ENCODE assay signal across 10 mouse cellular contexts in the genomic region with DNA sequence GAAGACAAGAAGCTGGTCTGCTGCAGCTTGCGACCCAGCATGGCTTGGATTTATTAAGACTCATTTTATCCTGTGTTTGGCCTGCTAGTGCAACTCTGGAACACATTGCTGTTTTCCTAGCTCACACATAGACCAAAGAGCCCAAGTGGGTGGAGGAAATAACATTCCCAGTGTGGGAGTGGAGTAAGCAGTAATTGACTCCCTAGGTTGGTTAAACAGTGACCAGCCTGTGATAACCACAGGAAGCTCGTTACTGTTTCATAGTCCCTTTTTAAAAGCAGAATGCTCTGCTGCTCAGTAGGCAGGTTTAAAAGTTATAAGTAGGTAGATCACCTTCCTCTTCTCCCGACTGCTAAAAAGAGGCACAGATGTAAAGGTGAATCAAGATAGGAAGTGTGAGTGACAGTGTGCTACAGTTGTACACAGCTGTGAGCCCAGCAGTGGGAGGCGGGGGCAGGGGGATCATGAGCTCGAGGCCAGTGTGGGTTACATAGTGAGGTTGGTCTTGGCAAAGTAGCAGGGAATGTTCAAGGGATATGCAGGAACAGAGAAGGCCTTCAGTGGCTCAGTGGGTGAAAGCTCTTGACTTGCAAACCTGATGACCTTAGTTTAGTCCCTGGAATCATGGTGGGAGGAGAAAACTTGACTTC. TPM values are rescaled to one million over a fixed set of nuclear protein-coding genes. Genes with fewer than 3 reads are reported as not detected.
DNase-seq lines count a peak whose midpoint lies in the region; ATAC-seq and TF ChIP-seq lines count a peak whose summit lies in the region.
"Had no signal": no experiment of that assay in that cellular context is flagged by ENCODE, and none has a peak within 500 bp of the region (broad histone marks: within the 10 kb centered on the region; RNA-seq: fewer than 3 reads in every experiment).

No protein-coding gene starts in this region.

- no peak for TF ChIP-seq POLR2A in cortical plate, adult 2 months (IDR thresholded peaks at IDR 0.05; ENCODE audit: extremely low read depth, insufficient read depth, low read length)

- no peak overlapping the region for H3K9ac ChIP-seq in midbrain, embryonic 16.5 days (ENCODE audit: low read depth, low read length)

- peaks cover 4% of the 10 kb centered on the region; the same call in 1 of the 2 replicates for H3K4me1 ChIP-seq in cortical plate, adult 2 months (ENCODE audit: control insufficient read depth, insufficient read depth, low read length)
- no peaks in the 10 kb centered on the region for H3K4me1 ChIP-seq in midbrain, embryonic 16.5 days (ENCODE audit: control insufficient read depth, insufficient read depth, low read length)
- H3K4me1 ChIP-seq in midbrain, embryonic 10.5 days, result no peaks in the 10 kb centered on the region

- H3K27ac ChIP-seq in layer of hippocampus, adult 2 months, result peak overlapping the region; percentile 61
- peak overlapping the region; percentile 58; the same call in 1 of the 2 replicates for H3K27ac ChIP-seq in cortical plate, adult 2 months (ENCODE audit: insufficient read depth, low read length)
- H3K27ac ChIP-seq in midbrain, embryonic 16.5 days (ENCODE audit: low read length), result no peak overlapping the region
- H3K27ac ChIP-seq in midbrain, embryonic 10.5 days (replicated peaks), result no peak overlapping the region

- H3K4me2 ChIP-seq in midbrain, embryonic 16.5 days (ENCODE audit: low read length), result no peak overlapping the region

- H3K27me3 ChIP-seq in midbrain, embryonic 16.5 days (ENCODE audit: control insufficient read depth, insufficient read depth, low read depth, low read length), result no peaks in the 10 kb centered on the region
- H3K27me3 ChIP-seq in midbrain, embryonic 10.5 days (ENCODE audit: low read depth, poor library complexity, severe bottlenecking), result no peaks in the 10 kb centered on the region

- no peak for DNase-seq in layer of hippocampus, adult 2 months (ENCODE audit: low spot score in 2 of 2)
- no peak for DNase-seq in layer of hippocampus, adult 11-12 months (ENCODE audit: low spot score)
- peak; percentile 89 for DNase-seq in kidney, adult 9 months
- DNase-seq in lung, postnatal 10 days, result peak; percentile 10
- DNase-seq in midbrain, embryonic 10.5 days (ENCODE audit: low spot score), result no peak
- DNase-seq: cerebellum, adult 11 months had no signal

- H3K9me3 ChIP-seq in midbrain, embryonic 16.5 days (replicated peaks; ENCODE audit: control insufficient read depth, low read length, poor library complexity, severe bottlenecking), result no peaks in the 10 kb centered on the region
- H3K9me3 ChIP-seq in midbrain, embryonic 10.5 days (replicated peaks), result no peaks in the 10 kb centered on the region

- 88% methylated on average over 5 of the region's 5 CpGs for WGBS in midbrain, embryonic 16.5 days
- 91% methylated on average over 5 of the region's 5 CpGs for WGBS in midbrain, embryonic 10.5 days

- peaks cover 21% of the 10 kb centered on the region for H3K36me3 ChIP-seq in midbrain, embryonic 16.5 days (ENCODE audit: control insufficient read depth, insufficient read depth, low read length)
- peaks cover 85% of the 10 kb centered on the region for H3K36me3 ChIP-seq in midbrain, embryonic 10.5 days

- TF ChIP-seq CTCF in layer of hippocampus, adult 2 months (conservative IDR thresholded peaks at IDR 0.05), result no peak
- no peak for TF ChIP-seq CTCF in cortical plate, adult 2 months (IDR thresholded peaks at IDR 0.05; ENCODE audit: extremely low read depth, insufficient read depth, low read length)

- no peak overlapping the region for H3K4me3 ChIP-seq in layer of hippocampus, adult 2 months
- H3K4me3 ChIP-seq in cortical plate, adult 2 months (ENCODE audit: insufficient read depth, low read length), result no peak overlapping the region
- H3K4me3 ChIP-seq in midbrain, embryonic 16.5 days (ENCODE audit: low read depth, low read length), result no peak overlapping the region
- H3K4me3 ChIP-seq in midbrain, embryonic 10.5 days, result no peak overlapping the region

- no peak for ATAC-seq in megakaryocyte-erythroid progenitor cell, adult 5-6 weeks (replicated peaks; ENCODE audit: low FRiP score, low TSS enrichment, poor library complexity, severe bottlenecking)
- ATAC-seq in midbrain, embryonic 16.5 days, result no peak
- ATAC-seq: hindbrain, embryonic 16.5 days had no signal

RNA-seq across cellular contexts. Expression of gene Arpc2, which starts 13.6 kb away (rescaled TPM):
- total RNA-seq in layer of hippocampus, adult 2 months (2021), result 100 to 1,000 TPM; 393 to 396 TPM
- 232 and 248 TPM in 2 replicates for polyA plus RNA-seq in cortical plate, adult 2 months (2012; rRNA removed)
- total RNA-seq in megakaryocyte-erythroid progenitor cell, adult 5-6 weeks (2014; fragmentation: Nextera tagmentation), result 211 and 242 TPM in 2 replicates
- total RNA-seq in megakaryocyte-erythroid progenitor cell, adult 5-6 weeks (2017), result 228 and 233 TPM in 2 replicates
- polyA plus RNA-seq in midbrain, embryonic 16.5 days (2015; fragmentation: Nextera tagmentation; extraction: Ambion mirVana), result 434 and 444 TPM in 2 replicates
- 353 and 368 TPM in 2 replicates for polyA plus RNA-seq in midbrain, embryonic 10.5 days (2016; fragmentation: Nextera tagmentation; extraction: Ambion mirVana)

RNA-seq across cellular contexts. Expression of gene Gpbar1, which starts 28.9 kb away (rescaled TPM):
- total RNA-seq in layer of hippocampus, adult 2 months (2021), result not detected
- polyA plus RNA-seq in cortical plate, adult 2 months (2012; rRNA removed), result not detected in 2 replicates
- 1.0 TPM in 1 of 2 replicates, not detected in the other for total RNA-seq in megakaryocyte-erythroid progenitor cell, adult 5-6 weeks (2014; fragmentation: Nextera tagmentation)
- not detected in 2 replicates for total RNA-seq in megakaryocyte-erythroid progenitor cell, adult 5-6 weeks (2017)
- polyA plus RNA-seq in midbrain, embryonic 16.5 days (2015; fragmentation: Nextera tagmentation; extraction: Ambion mirVana), result 0.20 and 0.34 TPM in 2 replicates
- polyA plus RNA-seq in midbrain, embryonic 10.5 days (2016; fragmentation: Nextera tagmentation; extraction: Ambion mirVana), result 0.25 TPM in 2 replicates
- polyA plus RNA-seq: hindbrain, embryonic 16.5 days had no signal

RNA-seq across cellular contexts. Expression of gene Aamp, which starts 35.1 kb away (rescaled TPM):
- total RNA-seq in layer of hippocampus, adult 2 months (2021), result 100 to 1,000 TPM; 153 to 155 TPM
- 172 and 173 TPM in 2 replicates for polyA plus RNA-seq in cortical plate, adult 2 months (2012; rRNA removed)
- total RNA-seq in megakaryocyte-erythroid progenitor cell, adult 5-6 weeks (2014; fragmentation: Nextera tagmentation), result 78.9 and 90.5 TPM in 2 replicates
- 84.4 and 95.3 TPM in 2 replicates for total RNA-seq in megakaryocyte-erythroid progenitor cell, adult 5-6 weeks (2017)
- 205 and 212 TPM in 2 replicates for polyA plus RNA-seq in midbrain, embryonic 16.5 days (2015; fragmentation: Nextera tagmentation; extraction: Ambion mirVana)
- 241 and 246 TPM in 2 replicates for polyA plus RNA-seq in midbrain, embryonic 10.5 days (2016; fragmentation: Nextera tagmentation; extraction: Ambion mirVana)

RNA-seq across cellular contexts. Expression of gene Pnkd, which starts 35.3 kb away (rescaled TPM):
- total RNA-seq in layer of hippocampus, adult 2 months (2021), result 100 to 1,000 TPM; 171 to 185 TPM
- polyA plus RNA-seq in cortical plate, adult 2 months (2012; rRNA removed), result 127 and 138 TPM in 2 replicates
- 22.4 and 50.1 TPM in 2 replicates for total RNA-seq in megakaryocyte-erythroid progenitor cell, adult 5-6 weeks (2014; fragmentation: Nextera tagmentation)
- 14.1 and 22.8 TPM in 2 replicates for total RNA-seq in megakaryocyte-erythroid progenitor cell, adult 5-6 weeks (2017)
- 117 and 125 TPM in 2 replicates for polyA plus RNA-seq in midbrain, embryonic 16.5 days (2015; fragmentation: Nextera tagmentation; extraction: Ambion mirVana)
- 99.5 and 107 TPM in 2 replicates for polyA plus RNA-seq in midbrain, embryonic 10.5 days (2016; fragmentation: Nextera tagmentation; extraction: Ambion mirVana)

RNA-seq across cellular contexts. Expression of gene Cxcr1, which starts 55.0 kb away (rescaled TPM):
- not detected for total RNA-seq in layer of hippocampus, adult 2 months (2021)
- not detected in 2 replicates for polyA plus RNA-seq in cortical plate, adult 2 months (2012; rRNA removed)
- not detected in 2 replicates for total RNA-seq in megakaryocyte-erythroid progenitor cell, adult 5-6 weeks (2014; fragmentation: Nextera tagmentation)
- not detected in 2 replicates for total RNA-seq in megakaryocyte-erythroid progenitor cell, adult 5-6 weeks (2017)
- polyA plus RNA-seq in midbrain, embryonic 16.5 days (2015; fragmentation: Nextera tagmentation; extraction: Ambion mirVana), result not detected in 2 replicates
- polyA plus RNA-seq in midbrain, embryonic 10.5 days (2016; fragmentation: Nextera tagmentation; extraction: Ambion mirVana), result not detected in 2 replicates
- polyA plus RNA-seq: hindbrain, embryonic 16.5 days had no signal

Comparison
In these comparisons a context has a peak if more than half of its experiments do, and no peak if none do; other contexts are left out.
1. DNase-seq: peak in kidney, adult 9 months (single experiment) and lung, postnatal 10 days (single experiment); none in layer of hippocampus, adult 2 months (0 of 2), layer of hippocampus, adult 11-12 months (single experiment) and midbrain, embryonic 10.5 days (single experiment).
2. H3K27ac ChIP-seq: peak in layer of hippocampus, adult 2 months (single experiment) and cortical plate, adult 2 months (single experiment); none in midbrain, embryonic 16.5 days (single experiment) and midbrain, embryonic 10.5 days (single experiment).